Mouse (Mus musculus): ENCODE measurements at regions not wholly inside any gene's neighbourhood (a gene's known extent, or its start where the extent isn't known, plus 50 kb on each side); places are given as distances from the start of the nearest gene placed in this dataset.

- DNase-seq (ENCODE audit: low spot score in 2 of 2), result peak; percentile 4 to 15
These were observed 50.9 kb upstream of the Kap start for GRCm38 (mm10) chr6:133904501-133904900.

DNA sequence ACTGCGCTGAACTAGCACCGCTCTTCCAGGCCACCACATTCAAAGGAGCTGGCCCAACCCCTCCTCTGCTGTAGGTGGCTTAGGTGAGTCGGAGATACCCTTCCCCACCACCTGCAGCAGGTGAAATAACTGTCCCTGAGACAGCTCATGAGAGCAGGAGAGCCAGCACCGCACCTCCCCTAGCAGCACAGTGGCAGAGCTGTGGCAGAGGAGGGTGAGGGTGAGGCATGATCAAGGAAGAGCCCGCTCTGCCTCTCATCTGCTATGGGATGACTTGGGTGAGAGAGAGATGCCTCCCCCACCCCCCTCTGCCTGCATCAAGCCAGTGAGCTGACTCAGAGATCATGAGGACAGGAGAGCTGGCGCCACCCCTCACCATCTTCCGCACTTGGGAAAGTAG lies 81.1 kb upstream of the Kap start:
- no peak for DNase-seq (ENCODE audit: low spot score in 2 of 2)

GRCm38 (mm10) chr6:133935671-133936070 lies 82.1 kb upstream of the Kap start:
- DNase-seq (ENCODE audit: low spot score in 2 of 2), result no peak

DNA sequence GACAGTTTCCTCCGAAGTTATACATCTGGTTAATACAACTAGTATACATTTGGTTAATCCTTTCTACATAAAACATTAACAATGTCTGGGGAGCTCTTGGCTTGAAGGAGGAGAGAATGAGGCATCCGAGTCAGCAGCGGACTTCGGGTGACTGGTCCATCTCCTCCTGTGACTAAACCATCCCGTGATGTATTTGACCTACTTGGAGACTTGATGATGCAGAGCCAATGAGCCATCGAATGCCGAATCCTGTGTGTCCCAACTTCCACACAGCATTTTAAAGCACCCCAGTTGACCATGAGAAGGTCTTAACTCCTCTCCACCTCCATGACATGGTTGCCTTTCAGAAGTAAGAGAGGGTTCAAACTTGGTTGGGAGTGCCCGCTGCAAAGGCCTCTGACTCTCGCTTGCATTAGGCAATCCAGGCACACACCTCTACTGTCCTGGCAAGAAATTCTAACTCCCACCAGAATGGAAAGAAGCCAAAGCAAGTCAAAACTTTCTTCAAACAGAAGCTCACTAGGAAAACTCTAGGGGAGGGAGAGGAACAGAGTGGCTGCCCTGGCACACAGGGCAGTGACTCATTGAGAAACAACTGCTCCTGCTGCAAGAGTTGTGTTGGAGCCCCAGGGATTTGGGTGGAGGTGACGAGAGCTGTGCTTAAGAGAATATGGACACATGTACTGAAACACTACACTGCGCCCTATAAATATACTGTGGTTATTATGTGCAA lies 75.4 kb upstream of the Etv6 start:
- DNase-seq (ENCODE audit: low spot score in 2 of 2), result no peak

- DNase-seq (ENCODE audit: low spot score in 2 of 2), result peak; percentile 78 to 81
These were observed 74.8 kb upstream of the Etv6 start for GRCm38 (mm10) chr6:133960713-133961112.

DNA sequence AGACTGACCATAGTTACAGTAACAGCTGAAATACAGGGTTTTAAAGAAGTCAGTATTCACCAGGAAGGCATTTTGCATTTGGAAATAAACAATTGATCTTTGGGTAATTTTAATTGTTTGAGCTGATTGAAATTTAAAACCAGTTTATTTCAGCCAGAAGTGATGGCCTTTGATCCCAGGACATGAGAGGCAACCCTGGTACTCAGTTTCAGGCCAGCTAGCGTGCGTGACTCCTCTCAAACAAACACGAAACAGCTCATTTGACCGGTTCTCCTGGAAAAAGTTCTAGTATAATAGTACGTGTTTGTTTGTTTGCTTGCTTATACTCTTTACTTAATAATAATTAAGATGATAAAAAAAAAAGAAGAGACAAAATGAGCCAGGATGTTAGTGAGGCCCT lies 72.9 kb upstream of the Etv6 start:
- DNase-seq (ENCODE audit: low spot score in 2 of 2), result peak in 1 of 2 experiments; percentile 1

GRCm38 (mm10) chr6:133963264-133963663 lies 72.2 kb upstream of the Etv6 start:
- DNase-seq (ENCODE audit: low spot score in 2 of 2), result peak in 1 of 2 experiments; percentile 1

GRCm38 (mm10) chr6:133967286-133967685 lies 68.2 kb upstream of the Etv6 start:
- DNase-seq (ENCODE audit: low spot score in 2 of 2), result no peak

DNA sequence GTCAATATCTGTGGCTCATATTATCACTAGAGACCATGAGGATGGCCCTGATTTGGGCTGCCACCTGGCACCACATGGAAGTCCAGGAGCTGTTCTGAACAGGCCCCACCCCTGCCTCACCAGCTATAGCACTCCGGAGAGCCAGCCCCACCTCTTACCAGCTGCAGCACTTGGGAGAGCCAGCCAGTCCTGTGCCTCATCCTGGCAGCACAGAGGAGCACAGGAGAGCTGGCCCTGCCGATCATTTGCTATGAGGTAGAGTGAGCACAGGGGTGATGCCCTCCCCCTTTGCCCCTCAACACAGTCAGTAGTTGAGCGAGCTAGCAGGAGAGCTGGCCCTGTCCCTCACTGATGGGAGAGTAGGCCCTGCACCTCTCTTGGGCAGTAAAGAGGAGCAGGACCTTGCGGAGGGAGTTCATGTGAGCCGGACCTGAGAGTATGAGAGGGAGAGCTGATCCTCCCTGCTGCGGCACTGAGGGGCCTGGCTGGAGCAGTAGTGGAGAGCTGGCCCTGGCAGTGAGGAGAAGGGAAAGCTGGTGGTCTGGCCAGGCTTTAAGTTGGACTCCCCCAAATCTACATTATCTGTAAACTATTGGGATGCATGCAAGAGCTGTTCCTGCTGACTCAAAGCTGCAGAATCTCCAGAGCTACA lies 63.3 kb upstream of the Etv6 start:
- DNase-seq (ENCODE audit: low spot score in 2 of 2), result no peak

DNA sequence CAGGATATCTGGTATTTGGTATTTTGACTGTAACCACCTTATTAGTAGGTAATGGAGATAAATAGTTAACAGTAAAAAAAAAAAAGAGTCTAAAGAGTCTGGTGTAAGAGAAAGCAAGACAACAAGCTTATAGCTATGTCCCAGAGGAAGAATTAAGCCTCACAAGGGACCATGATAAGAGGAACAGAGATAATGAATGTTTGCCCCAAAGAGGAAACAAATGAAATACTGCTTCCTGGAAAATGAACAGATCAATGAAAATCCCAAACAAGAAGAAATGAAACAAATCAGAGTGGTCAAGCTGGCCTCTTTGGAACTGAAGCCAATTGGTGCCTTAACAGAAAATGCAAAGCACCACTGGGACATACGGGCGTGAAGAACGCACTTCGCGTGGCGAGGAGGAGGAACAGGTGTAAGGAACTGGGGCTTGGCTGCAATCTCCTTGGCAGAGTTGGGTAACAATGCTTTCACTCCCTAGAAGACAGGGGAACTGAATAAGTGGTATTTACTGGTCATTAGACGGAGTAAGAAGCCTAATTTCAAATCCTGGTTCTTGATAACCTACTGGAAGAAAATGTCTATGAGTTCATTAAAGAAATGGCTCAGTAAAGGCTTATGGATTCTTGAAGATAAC lies 62.2 kb upstream of the Etv6 start:
- DNase-seq (ENCODE audit: low spot score in 2 of 2), result no peak

GRCm38 (mm10) chr6:133975951-133976350 lies 59.5 kb upstream of the Etv6 start:
- DNase-seq (ENCODE audit: low spot score in 2 of 2), result no peak

GRCm38 (mm10) chr6:133976854-133977253 lies 58.6 kb upstream of the Etv6 start:
- no peak for DNase-seq (ENCODE audit: low spot score in 2 of 2)

DNA sequence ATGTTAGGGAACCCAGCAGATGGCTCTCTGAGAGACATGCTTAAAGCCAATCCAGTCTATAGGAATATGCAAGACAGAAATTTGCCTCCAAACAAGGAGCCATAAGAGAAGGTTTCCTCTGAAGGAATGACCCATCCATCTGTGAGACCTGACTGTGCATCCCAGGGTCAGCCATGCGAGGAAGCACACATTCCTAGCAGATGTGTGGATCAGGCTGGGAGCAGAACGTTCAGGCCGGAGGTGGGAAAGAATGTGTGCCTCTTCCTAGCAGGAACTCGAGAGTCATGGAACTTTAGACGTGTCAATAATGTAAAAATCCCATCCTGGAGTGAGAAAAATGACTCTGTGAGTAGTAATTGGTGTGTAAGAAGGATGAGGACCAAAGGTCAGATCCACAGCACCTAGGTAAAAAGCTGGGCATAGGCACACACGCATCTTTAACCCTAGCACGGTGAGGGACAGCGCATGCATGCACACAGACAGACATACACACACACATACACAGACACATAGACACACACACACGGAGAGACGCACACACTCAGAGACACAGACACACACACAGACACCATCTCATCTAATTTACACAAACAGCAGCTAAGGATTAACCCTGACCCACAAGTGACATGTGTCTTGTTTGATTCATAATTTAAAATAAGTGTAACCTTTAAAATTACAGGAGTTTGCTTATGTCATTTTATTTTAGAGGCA lies 51.5 kb upstream of the Etv6 start:
- DNase-seq (ENCODE audit: low spot score in 2 of 2), result no peak

DNA sequence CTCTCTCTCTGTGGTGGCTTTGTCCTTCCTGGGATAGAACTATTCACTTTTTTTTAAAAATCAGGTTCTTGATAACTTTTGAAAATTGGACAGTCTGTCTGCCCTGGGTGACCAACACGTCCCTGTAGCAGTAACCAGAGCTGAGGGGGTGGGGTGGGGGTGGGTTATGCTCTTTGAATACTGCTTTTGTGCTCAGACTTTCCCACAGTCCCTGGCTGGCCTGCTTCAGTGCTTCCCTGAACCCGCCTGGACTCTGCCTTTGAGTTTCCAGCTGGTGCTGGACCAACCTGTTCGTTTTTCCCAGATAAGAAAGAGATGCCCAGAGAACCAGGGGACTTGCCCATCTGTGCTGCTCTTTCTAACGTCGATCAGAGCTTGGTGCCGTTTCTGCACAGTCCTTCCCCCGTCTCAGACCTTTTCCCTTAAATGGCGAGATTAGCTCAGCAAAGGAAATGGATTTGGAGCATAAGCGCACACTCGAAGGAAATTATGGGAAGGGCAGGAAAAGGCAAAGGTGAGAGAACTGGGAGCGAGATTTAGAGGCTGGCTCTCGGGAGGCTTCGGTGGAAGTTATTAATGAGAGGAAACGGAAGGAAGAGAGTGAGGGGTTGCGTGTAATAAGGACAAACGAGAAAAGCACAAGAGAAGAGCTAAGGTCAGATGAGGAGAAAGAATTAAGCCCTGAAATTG lies 50.7 kb upstream of the Etv6 start:
- DNase-seq (ENCODE audit: low spot score in 2 of 2), result no peak
